Mouse (Mus musculus): Measurements from ENCODE around the gene Nepn.
A peak's percentile ranks its signal among the peaks of the same experiment; 100 is the strongest.

Gene Nepn

DNA sequence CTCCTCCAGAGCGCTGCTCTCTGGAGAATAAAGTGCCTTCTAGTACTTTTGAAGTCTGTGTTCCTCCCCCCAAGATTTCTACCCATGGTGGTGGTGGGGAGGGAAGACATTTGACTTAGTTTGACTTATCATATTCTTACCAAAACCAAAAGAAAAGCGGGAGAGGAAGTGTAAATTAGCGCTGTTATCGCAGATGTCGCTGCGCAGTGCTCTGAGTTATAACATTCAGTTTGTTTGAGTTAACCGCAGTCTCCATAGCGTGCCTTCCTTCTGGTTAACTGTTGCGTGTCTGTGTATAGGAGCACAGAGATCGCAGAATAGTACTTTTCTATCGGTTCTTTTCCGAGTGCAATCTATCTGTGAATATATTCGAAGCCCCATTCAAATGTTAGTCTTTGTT is 16.4 kb downstream of the Nepn start:
- DNase-seq (ENCODE audit: low spot score in 2 of 2), result no peak

DNA sequence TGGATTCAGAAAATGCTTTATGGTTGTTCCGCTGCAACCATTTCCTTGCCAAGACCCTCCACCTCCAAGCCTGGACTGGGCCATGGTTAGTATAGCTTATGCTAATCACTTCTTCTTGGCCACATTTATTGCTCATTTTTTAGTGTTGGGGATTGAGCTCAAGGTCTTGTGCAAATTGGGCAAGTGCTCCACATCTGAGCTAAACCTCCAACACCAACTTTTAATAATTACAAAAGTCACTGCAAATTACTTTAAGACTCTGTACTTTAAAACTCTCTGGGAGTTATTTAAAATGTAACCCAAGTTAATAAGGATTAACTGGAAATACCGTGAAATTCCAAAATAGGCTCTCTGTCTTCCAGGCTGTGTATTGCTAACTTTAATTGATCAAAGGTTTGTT is 18.8 kb downstream of the Nepn start:
- DNase-seq (ENCODE audit: low spot score in 2 of 2), result no peak

DNA sequence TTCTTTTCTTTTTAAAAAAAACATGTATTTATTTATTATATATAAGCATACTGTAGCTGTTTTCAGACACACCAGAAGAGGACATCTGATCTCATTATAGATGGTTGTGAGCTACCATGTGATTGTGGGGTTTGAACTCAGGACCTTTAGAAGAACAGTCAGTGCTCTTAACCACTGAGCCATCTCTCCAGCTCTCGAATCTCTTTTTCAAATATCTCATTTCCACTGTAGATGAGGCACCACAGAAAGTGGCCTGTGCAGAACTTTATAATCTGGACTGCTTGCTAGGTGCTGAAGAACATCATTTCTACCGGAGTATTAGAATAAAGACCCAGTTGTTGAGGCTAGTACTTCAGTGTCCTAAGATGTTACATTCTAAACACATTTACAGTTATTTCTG is 26.2 kb downstream of the Nepn start:
- no peak for DNase-seq (ENCODE audit: low spot score in 2 of 2)

DNA sequence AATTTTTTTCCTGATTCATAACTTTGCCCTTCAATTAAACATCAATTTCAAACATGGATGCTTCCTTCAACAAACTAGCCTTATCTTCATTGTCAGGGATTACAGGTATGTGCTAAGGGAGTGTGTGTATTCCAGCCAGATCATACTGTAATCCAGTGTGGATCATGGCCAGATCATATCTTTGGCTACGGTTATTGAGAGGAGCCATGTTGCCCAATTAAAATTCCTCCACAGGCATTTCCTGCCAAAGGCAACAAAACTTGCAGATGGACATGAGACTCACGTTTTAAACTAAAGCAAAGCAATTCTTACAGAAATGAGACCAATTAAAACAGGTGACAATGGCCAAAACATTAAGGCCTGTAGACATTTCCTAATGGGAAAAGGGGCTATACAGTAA is 27.7 kb downstream of the Nepn start:
- DNase-seq (ENCODE audit: low spot score in 2 of 2), result no peak

DNA sequence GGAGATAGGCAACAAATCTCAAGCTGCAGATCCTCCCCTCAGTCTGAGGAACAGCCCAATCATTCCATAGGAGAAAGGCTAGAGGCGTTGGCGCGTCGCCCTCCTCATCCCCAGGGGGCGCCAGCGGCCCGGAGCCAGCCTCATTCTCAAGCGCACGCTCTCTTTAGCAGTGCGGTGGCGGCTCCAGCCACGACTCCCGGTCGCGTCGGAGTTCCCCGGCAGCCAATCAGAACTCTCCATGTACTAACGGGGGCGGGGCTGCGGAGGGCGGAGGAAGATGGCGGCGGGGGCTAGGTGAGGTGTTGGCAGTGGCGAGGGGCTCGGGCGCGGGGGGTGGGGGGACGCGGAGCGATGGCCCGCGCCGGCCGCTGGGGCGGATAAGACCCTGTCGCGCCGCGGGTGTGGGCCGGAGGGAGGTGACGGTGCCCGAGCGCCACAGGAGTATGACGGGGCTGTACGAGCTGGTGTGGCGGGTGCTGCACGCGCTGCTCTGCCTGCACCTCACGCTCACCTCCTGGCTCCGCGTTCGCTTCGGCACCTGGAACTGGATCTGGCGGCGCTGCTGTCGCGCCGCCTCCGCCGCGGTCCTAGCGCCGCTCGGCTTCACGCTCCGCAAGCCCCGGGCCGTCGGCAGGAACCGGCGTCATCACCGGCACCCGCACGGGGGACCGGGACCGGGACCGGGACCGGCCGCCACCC is 28.7 kb downstream of the Nepn start, which contains the start of gene Nus1:
Nus1 (plus strand) TSS at position 249 of the 699 bp plus-strand sequence.
- DNase-seq (ENCODE audit: low spot score in 2 of 2), result peak; percentile 95 to 97

DNA sequence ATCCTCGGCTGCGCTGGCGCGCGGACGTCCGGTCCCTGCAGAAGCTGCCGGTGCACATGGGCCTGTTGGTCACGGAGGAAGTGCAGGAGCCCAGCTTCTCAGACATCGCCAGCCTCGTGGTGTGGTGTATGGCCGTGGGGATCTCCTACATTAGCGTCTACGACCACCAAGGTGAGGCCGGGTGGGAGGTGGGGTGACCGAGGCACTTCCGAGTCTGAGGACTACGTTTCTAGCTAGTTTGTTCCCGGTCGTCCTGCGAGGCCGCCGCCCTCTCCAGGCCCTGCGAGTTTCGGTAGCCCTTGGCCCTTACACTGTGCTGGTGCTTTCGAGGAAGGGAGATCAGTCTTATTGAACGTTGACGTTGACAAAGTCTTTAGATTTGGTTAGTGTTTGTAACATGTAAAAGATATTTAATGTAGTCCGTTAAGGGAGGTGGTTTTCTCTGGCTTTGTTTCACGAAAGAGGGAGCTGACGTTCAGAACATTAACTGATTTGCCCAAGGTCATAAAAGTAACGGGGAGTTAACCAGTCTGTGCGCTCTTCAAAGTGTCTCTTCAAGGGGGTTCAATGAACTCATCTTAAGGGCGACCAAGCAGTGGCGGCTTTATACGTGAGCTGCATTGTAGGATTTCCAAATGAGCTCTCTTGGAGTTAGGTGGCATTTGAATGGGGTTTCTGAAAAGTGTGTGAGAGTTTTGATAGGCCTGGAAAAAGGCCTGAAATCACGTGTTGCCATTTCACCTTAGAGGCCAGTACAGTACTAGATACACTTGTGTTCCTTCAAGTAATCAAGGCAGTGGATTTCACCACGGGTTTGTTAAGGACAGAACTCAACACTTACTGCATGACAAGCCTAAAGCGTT is 29.5 kb downstream of the Nepn start:
- DNase-seq (ENCODE audit: low spot score in 2 of 2), result no peak

DNA sequence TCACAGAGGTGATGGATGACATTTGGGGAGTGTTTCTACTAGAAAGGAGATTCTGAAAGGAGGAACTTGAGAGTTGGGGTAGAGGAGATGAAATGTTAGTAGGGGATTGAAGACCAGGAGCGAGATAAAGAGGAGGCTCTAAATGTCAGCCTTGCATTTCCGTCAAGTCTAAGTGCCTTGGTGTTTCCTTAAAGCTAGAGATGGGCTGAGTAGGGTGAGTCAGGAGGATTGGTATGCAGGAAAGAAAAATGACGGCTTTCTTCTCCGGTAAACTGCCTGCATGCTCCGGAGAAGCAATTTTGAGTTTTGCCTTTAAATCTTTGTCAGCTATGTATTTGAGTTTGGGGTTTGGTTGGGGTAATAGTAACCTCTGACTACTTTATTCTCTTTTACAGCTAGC is 30.2 kb downstream of the Nepn start:
- no peak for DNase-seq (ENCODE audit: low spot score in 2 of 2)

DNA sequence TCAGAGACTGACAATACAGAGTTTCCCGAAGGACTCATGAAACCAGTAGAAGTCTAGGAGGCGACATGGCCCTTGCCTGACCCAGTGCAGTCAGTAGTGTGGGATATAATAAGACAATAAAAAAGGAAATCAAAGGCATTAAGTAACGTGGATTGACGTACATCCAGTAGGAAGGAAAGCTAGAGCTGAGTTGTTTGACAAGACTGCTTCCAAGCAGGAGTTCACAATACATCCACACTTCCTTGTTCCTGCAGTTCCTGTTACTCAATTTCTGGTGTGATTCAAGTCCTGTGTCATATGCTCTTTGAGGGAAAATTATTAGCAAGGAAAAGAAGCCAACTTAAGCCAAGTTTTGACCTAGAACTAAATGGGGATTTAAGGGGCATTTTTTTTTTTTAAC is 30.6 kb downstream of the Nepn start:
- no peak for DNase-seq (ENCODE audit: low spot score in 2 of 2)

DNA sequence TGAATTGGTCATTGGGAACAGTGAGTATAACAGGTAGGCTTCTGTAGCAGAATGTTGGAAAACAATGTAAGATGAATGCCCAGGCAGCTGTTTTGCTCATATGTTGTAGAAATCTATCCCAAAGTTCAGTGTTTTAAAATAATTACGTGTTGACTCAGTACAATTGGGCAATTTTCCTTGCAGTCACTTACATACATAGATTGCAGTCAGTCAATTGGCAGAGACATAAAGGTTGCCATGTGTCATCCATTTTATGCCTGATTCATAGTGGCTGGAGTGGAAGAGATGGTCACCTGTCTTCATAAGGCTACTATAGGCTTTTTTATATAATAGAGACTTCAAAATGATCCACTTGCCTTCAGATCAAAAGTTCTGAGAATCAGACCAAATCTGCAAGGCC is 31.8 kb downstream of the Nepn start:
- no peak for DNase-seq (ENCODE audit: low spot score in 2 of 2)

DNA sequence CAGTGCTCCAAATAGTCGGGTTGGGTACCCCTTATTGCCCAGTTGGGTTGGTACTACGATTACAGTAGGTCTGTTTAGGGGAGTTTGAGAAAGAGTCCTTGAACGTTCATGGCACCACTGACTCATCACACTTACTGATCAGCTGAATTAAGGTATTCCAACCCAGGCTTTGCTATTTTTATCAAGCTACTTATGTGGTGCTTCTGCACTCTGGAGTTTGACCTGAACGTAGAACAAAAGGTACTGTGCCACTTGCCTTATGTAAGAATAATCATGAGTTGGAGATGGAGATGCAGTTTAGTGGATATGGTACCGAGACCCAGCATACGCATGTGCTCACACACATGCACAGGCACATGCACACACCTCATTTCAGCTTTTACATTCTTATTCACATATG is 32.9 kb downstream of the Nepn start:
- DNase-seq (ENCODE audit: low spot score in 2 of 2), result no peak

DNA sequence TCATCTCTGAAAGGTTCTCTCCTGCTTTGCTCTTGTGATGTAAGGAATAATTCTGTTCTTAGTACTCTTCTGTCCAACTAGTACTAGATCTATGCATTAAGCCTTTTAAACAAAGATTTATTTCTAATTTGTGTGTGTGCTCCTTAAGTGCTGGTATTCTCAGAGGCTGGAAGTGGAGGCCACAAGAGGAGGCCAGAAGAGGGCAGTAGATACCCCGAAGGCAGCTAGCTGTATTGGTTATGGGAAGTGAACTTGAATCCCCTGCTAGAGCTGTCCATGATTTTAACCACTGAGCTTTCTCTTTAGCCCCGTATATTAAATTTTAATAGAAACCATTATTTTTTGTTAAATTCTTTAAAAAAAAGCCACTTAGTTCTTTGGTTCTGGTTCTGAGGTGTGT is 34.3 kb downstream of the Nepn start:
- DNase-seq (ENCODE audit: low spot score in 2 of 2), result no peak

DNA sequence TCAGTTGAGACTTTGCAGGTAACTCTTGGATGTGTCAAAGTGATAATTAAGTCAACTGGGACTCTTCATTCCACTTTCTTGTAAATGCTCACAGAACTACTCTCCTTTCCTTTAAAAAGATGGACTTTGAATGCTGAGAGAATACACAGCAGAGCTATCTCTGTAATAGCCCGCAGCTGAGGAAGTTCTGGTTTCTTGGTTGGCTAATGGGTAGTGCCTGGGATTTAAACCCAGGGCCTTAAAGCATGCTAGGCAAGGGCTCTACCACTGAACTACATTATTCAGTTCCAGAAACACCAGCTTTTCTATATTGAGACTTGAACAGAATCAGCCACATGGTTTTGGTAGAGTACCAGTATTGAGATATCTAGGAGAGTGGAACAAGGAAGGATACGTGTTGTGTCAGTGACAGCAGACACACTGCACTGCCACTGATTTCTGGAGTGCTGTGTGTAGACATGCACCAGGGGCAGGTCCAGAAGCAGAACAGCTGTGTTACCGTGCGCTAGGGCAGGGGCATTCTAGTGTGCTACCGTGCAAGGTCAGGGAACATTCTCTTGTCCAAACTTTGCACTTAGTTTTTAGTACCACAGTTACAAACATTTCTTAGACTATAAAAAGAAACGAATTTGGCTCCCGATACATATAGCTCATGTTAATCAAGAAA is 37.7 kb downstream of the Nepn start:
- DNase-seq (ENCODE audit: low spot score in 2 of 2), result no peak

DNA sequence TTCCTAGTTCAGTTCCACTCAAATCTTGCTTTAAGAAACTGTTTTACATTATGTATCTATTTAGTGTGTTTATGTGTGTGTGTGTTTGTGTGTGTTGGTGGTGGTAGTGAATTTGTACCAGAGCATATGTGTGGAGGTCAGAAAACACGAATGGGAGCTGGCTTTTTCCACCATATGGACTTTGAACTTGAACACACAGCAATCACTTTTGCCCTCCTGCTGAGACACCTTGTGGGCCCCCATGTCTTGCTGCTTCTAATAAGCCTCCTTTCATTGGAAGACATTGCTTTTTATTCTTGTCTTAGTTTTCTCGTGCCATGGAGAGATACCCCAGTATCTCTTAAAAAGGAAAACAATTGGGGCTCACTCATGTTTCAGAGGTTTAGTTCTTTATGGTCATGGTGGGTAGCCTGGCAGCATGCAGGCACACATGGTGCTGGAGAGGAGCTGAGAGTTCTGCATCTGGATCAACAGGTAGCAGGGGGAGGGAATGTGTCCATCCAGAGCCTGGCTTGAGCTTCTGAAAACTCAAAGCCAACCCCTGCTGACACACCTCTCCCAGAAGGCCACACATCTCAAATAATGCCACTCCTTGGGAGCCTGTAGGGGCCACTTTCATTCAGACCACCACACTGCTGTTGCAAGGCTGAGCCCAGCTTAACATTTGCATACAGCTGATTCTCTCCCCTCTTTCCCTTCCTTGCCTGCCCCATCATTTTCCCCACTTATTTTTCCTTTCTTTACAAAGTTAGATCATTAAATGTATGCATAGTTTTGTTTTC is 39.1 kb downstream of the Nepn start:
- DNase-seq (ENCODE audit: low spot score in 2 of 2), result no peak

DNA sequence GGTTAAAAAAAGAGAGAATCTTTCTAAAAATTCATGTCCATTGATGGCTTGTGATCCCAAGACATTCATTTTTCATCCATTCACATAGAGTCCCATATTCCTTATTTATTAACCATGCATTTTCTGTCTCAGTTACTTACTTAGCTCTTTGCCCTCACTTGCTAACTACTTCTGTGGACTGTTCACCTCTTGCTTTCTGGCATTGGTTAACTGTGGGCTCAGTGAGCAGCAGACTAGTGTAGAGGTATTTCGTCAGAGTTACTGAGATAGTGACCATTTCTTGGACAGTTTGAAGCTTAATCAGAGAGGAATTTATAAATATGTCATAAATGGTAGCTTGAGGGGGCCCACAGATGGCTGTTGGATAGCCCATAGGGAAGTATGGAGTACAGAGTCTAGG is 42.2 kb downstream of the Nepn start:
- no peak for DNase-seq (ENCODE audit: low spot score in 2 of 2)

DNA sequence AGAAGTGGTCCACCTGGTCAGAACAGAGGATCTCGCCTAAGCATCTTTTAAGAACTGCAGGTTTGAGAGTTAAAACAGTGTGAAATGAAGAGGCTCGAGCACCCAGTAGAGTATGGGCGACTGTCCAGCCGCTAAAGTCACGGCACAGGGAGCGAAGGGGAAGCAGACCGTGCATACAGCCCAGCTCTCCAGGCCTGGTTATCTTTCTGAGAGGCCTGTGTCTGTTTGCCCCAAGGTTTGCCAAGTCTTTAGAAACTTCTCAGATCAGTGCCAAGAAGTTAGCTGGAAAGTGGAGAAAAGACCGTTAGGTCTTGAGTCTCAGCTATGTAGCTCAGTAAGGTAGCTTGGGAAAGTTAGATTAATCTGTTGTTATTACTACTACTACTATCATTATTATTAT is 46.1 kb downstream of the Nepn start:
- no peak for DNase-seq (ENCODE audit: low spot score in 2 of 2)

All from urinary bladder, postnatal 4 days (tissue).